Mouse (Mus musculus) kidney, postnatal 4 days (tissue): Measurements from ENCODE around the gene Clock.

ENCODE experiments used
- DNase-seq, 2 experiments: peaks; one replicate each; pipeline ENCODE4 v3.0.0; 2021; ENCODE audit warnings: mixed read lengths in 2 of 2

Gene Clock

GRCm38 (mm10) chr5:76304452-76305341, at the start of gene Clock:
Gene Clock, minus strand, starts transcription at chr5:76304792.
- DNase-seq = peak; percentile 91 to 95

GRCm38 (mm10) chr5:76351953-76352611, 47.5 kb upstream of the Clock start:
- DNase-seq = no peak

DNA sequence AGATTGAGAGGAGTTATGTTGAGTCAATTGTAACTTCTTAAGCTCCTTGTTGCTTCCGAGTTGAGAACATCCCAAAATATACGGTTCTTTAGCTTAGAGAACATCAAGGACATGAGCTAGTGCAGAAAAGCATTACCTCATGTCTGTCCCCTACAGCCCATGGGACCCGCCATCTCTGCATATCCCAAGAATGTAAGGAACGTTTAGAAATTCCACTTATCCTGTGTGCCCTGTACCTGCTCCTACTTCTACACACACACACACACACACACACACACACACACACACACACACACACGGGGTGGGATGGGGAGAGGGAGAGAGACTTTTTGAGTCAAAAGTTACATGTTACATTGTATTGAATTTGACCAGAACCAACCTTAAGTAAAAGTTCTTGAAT, 46.9 kb upstream of the Clock start:
- no peak for DNase-seq

DNA sequence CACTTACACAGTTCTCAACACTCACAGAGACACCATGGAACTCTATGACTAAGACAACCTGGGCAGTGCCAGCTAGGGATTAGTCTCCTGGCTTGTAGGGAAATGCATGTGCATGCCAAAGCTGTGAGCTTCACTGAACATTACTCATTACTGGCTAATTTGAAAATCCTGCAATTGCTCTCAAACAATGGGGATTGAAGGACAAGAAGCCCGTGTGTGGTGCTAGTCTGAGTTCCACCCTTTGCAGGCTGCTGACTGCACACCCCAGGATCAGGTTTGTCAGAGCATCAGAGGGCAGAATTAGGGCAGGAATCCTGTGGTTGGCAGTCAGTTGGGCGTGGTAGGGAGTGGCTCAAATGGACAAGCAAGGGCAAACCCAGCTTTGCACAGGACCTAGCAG, 41.5 kb upstream of the Clock start:
- no peak for DNase-seq

DNA sequence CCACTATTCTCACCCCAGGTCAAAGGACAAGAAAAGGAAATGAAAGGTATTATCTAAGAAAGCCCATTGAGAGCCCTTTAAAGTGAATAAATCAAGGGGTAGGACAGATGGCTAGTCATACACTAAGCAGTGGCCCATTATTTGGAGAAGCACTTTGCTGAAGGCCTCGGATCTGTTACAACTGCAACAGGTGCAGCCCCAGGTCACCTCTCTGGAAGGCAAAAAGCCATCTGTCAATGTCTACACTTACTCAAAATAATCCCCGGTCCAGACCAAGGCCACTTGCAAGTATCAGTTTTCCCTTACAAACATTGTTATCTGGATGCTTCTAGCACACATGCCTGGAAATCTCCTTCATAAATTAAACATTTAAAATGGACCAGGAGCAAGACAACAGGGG, 36.3 kb upstream of the Clock start:
- no peak for DNase-seq

DNA sequence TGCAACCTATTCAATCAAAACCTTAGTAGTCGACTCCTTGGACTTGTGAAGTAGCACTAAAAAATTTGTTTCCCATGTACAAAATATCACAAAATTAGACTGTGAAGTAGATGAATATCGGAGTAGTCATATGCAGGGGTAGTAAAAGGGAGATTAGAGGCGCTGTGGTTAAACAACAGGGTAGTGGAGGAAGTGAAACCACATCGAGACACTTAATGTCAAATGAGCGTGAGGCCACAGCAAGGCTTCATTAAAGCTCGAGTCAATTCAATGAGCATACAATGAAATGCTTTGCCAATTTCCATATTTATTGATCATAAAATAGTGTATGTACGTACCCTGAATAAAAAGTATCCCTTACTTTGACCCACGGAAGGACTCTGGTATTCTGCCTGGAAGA, 32.5 kb upstream of the Clock start:
- no peak for DNase-seq

GRCm38 (mm10) chr5:76333833-76334232, 29.2 kb upstream of the Clock start:
- DNase-seq = no peak

DNA sequence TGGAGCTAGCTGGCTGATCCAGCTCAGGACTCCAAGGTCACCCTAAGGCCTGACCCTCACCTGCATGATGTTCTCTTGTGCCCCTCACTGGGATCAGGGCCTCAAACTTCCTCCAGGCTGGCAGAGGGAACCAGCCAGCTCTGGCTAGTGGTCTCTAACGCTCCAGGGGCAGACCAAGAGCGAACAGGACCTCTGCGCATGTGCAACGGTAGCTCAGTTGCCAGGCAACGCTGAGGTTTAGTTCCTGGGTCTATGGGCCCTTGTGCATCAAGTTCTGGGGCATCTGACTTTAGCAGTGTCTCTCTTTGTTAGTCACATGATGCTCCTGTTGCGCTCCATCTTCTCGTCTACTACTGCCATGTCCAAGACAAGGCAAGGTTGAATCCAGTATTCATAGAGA, 26.4 kb upstream of the Clock start, which contains the start of gene Pdcl2:
Gene Pdcl2 (minus strand): TSS at position 204 of the 400 bp plus-strand sequence.
- no peak for DNase-seq

DNA sequence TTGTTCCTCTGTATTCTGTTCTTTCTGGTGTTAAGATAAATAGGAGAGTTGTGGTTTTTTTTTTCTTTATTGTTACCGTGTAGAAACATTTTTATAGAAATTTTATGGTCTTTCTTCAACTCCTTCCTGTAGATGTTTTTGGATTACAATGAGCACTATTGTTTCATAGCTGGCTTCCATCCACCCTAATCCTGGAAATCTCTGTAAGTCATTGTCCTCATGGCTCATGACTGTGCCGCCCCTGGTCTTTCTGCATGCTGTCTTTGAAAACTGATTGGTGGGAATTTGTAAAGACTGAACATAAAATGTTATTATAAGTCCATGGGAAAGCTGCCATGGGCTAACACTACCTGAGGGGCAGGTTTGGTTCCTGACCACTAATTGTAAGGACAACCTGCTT, 22.7 kb upstream of the Clock start:
- DNase-seq = no peak

- no peak for DNase-seq
These were observed 20.5 kb upstream of the Clock start for GRCm38 (mm10) chr5:76325113-76325512.

- DNase-seq = no peak
These were observed 16.9 kb upstream of the Clock start for GRCm38 (mm10) chr5:76321249-76322196.

DNA sequence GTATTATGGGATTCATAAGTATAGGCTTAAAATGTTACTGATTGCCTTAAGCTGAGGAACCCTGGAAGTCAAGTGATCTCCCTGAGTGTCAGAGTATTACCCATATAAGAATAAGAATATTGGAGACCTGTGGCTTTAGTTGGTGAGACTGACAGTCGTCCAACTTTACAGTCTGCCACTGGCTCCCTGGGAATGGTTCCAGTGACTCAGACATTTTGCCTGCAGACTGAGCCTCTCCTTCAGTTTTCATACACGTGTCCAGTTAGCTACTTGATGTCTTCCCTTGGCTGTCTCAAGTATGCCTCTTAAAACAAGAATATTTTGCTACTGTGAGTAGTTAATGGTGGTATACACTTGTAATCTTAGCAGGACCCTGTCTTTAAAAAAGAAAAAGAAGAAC, 3.6 kb upstream of the Clock start:
- no peak for DNase-seq

GRCm38 (mm10) chr5:76306261-76306660, 1.7 kb upstream of the Clock start:
- DNase-seq = no peak

DNA sequence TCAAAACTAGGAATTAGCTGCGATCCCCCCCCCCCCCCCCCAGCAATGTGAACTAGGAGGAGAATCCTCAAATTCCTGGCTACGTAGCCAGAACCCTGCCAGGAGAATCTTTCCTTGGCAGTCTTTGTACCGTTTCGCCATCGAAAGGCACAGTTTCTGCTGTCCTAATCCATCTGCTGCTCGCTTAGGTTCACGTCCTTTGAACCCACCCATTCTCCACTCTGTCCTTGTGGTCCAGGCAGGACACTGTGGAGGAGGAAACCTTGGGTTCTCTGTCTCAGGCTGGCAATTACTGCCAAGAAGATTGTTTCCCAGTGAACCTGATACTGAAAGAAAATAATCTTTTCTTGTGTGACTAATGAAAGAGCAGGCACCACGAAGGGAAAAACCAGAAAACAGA, 1.0 kb upstream of the Clock start:
- peak; percentile 50 to 69 for DNase-seq

- peak; percentile 84 to 91 for DNase-seq
These were observed 694 bp downstream of the Clock start for GRCm38 (mm10) chr5:76303745-76304451.

GRCm38 (mm10) chr5:76303379-76303744, 1.2 kb downstream of the Clock start:
- DNase-seq = no peak

DNA sequence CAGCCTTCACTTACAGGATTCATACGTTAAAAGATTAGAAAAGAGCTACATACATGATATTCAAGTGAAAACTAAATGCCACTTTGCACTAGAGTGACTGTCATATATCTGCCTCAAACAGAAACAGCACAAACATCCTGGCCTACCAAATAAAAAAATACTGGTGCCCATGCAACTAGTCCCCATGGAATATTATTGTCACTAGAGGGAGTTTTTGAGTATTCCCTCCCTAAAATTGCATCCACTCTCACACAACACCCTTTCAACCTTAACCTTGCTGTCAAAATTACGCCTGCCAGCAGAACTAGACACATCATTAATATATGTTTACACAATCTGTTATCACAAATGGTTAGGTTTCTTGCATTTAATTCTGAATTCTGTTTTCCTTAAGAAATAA, 2.6 kb downstream of the Clock start:
- no peak for DNase-seq

DNA sequence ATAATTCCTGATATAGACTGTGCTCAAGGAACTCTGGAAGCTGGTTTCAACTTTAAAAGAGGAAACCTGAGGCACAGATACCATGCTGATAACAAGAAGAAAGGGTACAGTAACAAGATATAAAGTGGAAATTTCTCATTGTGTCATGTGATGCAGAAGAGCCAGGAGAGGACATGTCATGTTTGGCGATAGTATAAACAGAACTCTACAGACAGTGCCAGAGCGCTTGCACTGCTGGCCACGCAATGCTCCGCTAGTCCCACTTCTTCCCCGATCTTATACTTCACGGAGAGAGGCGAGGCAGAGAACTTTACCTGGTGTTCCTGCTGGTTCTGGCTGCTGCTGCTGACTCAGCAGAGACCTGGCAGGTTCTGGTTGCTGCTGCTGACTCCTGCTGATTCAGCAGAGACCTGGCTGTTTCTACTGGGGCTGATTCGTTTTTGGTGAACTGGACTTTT, 15.3 kb downstream of the Clock start:
- peak in 1 of 2 experiments; percentile 22 for DNase-seq

DNA sequence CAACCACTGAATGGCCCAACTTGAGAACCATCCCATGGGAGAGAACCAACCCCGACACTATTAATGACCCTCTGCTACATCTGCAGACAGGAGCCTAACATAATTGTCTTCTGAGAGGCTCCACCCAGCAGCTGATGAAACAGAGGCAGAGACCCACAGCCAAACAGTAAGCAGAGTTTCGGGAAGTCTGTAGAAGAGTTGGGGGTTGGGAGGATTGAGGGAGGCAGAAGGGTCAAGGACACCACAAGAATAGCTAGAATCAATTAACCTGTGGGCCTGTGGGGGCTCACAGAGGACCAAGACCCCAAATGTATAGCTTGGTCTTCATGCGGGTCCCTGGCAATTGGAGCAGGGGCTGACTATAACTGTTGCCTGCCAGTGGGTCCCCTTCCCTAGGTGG, 16.3 kb downstream of the Clock start:
- DNase-seq = no peak

DNA sequence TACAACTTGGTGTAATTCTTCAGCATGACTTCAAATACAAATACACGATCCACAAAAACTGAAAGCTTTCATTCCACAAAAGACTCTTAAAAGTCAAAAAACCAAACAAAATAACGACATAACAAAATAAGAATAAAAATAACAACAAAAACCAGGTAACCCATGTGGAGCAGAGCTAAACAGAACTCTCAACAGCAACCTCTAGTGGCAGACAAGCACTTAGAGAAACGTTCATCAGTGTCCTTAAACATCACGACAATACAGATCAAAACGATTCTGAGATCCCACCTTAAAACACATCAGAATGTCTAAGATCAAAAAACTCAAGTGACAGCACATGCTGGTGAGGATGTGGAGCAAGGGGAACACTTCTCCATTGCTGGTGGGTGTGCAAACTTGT, 17.5 kb downstream of the Clock start:
- no peak for DNase-seq

DNA sequence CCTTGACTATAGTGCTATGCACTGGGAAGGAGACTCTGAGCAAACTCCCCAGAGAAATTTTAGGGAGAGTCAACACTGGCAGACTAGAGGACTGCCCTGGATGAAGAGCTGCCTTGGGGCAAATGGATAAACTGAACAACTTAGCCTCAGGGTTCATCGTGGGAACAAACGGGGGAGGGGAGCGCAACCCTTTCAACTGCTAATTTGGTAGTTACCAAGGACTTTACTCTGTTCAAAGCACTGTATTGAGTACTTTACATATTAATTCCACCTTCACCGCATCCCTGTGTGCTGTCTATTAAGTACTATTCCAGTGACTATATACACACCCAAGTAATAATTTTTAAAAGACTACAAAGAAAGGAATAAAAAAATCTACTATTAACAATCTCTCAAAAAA, 18.9 kb downstream of the Clock start:
- no peak for DNase-seq

DNA sequence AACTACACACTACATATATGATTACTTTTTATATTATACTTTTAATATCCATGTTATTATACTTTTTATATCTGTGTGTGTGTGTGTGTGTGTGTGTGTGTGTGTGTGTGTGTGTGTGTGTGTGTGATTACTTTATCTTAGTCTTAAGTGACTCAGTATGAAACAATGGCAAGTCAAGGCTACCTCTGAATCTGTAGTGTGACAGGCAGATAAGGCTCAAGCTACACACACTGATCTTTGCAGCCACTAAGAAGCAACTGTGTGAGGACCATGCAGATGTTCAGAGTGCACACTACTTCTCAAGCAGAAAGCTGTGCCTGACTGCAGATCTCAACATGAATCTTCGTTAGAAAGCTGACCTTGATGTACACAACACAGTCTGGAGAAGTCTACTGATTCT, 20.7 kb downstream of the Clock start:
- no peak for DNase-seq
